ENCODE assay signal across 25 mouse cellular contexts in the genomic region with DNA sequence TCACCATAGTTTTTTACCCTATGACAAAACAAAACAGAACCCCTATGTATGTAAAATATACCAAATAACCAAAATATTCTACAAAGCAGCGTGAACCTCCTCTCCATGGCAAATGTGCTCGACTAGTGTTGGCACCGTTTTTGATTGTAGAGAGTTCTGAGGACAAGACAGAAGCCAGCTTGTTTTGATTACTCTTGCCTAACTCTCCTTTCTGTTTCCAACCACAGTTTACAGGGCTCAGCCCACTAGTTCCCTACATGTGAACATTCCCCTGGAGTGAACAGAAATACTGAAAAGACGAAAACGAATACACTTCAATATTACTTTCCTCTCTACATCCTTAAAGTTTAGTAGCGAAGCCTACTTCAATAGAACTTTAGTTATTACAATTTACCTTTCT. TPM values are rescaled to one million over a fixed set of nuclear protein-coding genes. Genes with fewer than 3 reads are reported as not detected.
"Had no signal": no experiment of that assay in that cellular context is flagged by ENCODE, and none has a peak within 500 bp of the region (broad histone marks: within the 10 kb centered on the region; RNA-seq: fewer than 3 reads in every experiment).

No protein-coding gene starts in this region.

- H3K4me2 ChIP-seq: liver, embryonic 11.5 days; liver, embryonic 15.5 days; midbrain, embryonic 12.5 days; midbrain, embryonic 15.5 days; neural tube, embryonic 12.5 days; neural tube, embryonic 15.5 days had no signal

- H3K9ac ChIP-seq: limb, embryonic 13.5 days; liver, embryonic 15.5 days; midbrain, embryonic 12.5 days; midbrain, embryonic 15.5 days; neural tube, embryonic 12.5 days; neural tube, embryonic 15.5 days had no signal

- DNase-seq: lung, adult 2 months; right cerebral cortex, adult 18-20 months; right cerebral cortex, postnatal 14 days; right cerebral cortex, postnatal 4 days; thymus, adult 18-20 months; thymus, postnatal 36 days had no signal

- H3K27me3 ChIP-seq: limb, embryonic 13.5 days; liver, embryonic 15.5 days; midbrain, embryonic 12.5 days; midbrain, embryonic 15.5 days; neural tube, embryonic 12.5 days; neural tube, embryonic 15.5 days had no signal

- H3K36me3 ChIP-seq: limb, embryonic 10.5 days; limb, embryonic 13.5 days; liver, embryonic 15.5 days; midbrain, embryonic 12.5 days; midbrain, embryonic 15.5 days; neural tube, embryonic 12.5 days; neural tube, embryonic 15.5 days had no signal

- H3K9me3 ChIP-seq: limb, embryonic 10.5 days; limb, embryonic 13.5 days; liver, embryonic 15.5 days; midbrain, embryonic 12.5 days; midbrain, embryonic 15.5 days; neural tube, embryonic 12.5 days; neural tube, embryonic 15.5 days had no signal

- H3K4me3 ChIP-seq: limb, embryonic 10.5 days; limb, embryonic 13.5 days; liver, embryonic 15.5 days; midbrain, embryonic 12.5 days; midbrain, embryonic 15.5 days; neural tube, embryonic 12.5 days; neural tube, embryonic 15.5 days had no signal

- H3K27ac ChIP-seq: limb, embryonic 13.5 days; liver, embryonic 15.5 days; macrophage; midbrain, embryonic 12.5 days; midbrain, embryonic 15.5 days; neural tube, embryonic 12.5 days; neural tube, embryonic 15.5 days had no signal

- H3K4me1 ChIP-seq: liver, embryonic 15.5 days; midbrain, embryonic 12.5 days; midbrain, embryonic 15.5 days; neural tube, embryonic 12.5 days; neural tube, embryonic 15.5 days had no signal

- ATAC-seq: intestine, postnatal 0 days; midbrain, embryonic 15.5 days had no signal

RNA-seq across cellular contexts. Expression of gene Sult1d1, which starts 4.0 kb away (rescaled TPM):
- total RNA-seq: layer of hippocampus, adult 18-20 months; layer of hippocampus, postnatal 14 days; left cerebral cortex, adult 18-20 months; left cerebral cortex, postnatal 25 days; megakaryocyte, adult 5-6 weeks had no signal
- polyA plus RNA-seq: limb, embryonic 10.5 days; limb, embryonic 13.5 days; lung, embryonic 16.5 days; macrophage; midbrain, embryonic 12.5 days; midbrain, embryonic 15.5 days; neural tube, embryonic 12.5 days; neural tube, embryonic 15.5 days; spleen, adult 2 months; testis, adult 2 months had no signal

RNA-seq across cellular contexts. Expression of gene Sult1e1, which starts 18.6 kb away (rescaled TPM):
- total RNA-seq: layer of hippocampus, adult 18-20 months; layer of hippocampus, postnatal 14 days; left cerebral cortex, adult 18-20 months; left cerebral cortex, postnatal 25 days; megakaryocyte, adult 5-6 weeks had no signal
- polyA plus RNA-seq: intestine, embryonic 14.5 days; intestine, postnatal 0 days; limb, embryonic 10.5 days; liver, embryonic 11.5 days; liver, embryonic 15.5 days; lung, adult 2 months; lung, embryonic 16.5 days; macrophage; midbrain, embryonic 12.5 days; midbrain, embryonic 15.5 days; neural tube, embryonic 12.5 days; neural tube, embryonic 15.5 days; spleen, adult 2 months had no signal

RNA-seq across cellular contexts. Expression of gene Sult1b1, which starts 34.8 kb away (rescaled TPM):
- total RNA-seq: layer of hippocampus, adult 18-20 months; layer of hippocampus, postnatal 14 days; left cerebral cortex, adult 18-20 months; left cerebral cortex, postnatal 25 days; megakaryocyte, adult 5-6 weeks had no signal
- polyA plus RNA-seq: limb, embryonic 10.5 days; limb, embryonic 13.5 days; lung, adult 2 months; lung, embryonic 16.5 days; macrophage; midbrain, embryonic 12.5 days; midbrain, embryonic 15.5 days; neural tube, embryonic 12.5 days; neural tube, embryonic 15.5 days; spleen, adult 2 months; testis, adult 2 months had no signal
